Mouse (Mus musculus): Measurements from ENCODE around the gene Tlr9.

Tlr9 gene

DNA sequence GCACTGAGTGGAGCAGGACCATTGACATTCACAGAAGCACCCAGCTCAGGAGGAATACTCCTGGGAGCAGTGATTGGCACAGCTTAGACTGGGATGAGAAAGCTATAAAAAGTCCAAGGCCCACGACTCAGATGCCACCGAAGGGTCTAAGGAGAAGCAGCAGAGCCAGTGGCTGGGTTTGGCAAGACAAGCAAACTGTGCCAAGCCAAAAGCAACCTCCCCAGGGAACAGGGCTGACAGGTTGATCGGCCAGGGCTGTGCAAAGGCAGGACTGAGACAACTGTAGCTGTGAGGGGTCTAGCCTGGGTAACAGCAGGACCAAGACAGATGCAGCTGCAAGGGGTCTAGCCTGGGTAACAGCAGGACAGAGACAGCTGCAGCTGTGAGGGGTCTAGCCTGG is 10.6 kb downstream of the Tlr9 start:
- no peak for DNase-seq

GRCm38 (mm10) chr9:106233953-106234352 is 11.6 kb downstream of the Tlr9 start:
- DNase-seq, result no peak

GRCm38 (mm10) chr9:106235194-106235830 is 12.9 kb downstream of the Tlr9 start:
- DNase-seq, result no peak

DNA sequence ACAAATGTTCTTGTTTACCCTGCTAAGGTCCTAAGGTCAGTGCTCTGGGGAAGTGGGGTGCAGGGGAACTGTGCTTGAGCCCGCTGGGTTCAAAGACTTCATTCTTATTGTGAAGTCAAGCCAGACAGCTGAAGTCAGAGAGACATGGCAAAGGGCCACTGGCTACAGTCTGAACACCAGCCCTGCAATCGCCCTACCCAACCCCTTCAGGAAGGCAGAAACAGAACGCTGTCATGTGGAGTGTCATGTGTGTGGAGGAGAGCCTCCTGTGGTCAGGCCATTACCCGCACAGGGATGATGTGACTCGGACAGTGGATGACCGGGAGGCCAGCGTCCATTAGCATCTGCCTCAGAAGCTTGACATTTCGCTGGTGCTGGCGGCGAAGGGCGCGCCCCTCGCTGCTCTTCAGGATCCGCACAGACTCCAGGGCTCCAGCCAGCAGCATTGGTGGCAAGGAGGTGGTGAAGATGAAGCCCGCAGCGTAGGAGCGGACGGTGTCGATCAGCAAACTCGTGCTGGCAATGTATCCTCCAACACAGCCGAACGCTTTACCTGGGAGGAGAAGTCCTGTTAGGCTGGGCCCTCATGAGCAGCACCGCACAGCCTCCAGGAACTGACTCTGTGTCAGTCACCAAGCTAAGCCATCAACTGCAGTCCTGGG is 13.9 kb downstream of the Tlr9 start:
- DNase-seq, result no peak

GRCm38 (mm10) chr9:106236818-106237211 is 14.4 kb downstream of the Tlr9 start:
- no peak for DNase-seq

DNA sequence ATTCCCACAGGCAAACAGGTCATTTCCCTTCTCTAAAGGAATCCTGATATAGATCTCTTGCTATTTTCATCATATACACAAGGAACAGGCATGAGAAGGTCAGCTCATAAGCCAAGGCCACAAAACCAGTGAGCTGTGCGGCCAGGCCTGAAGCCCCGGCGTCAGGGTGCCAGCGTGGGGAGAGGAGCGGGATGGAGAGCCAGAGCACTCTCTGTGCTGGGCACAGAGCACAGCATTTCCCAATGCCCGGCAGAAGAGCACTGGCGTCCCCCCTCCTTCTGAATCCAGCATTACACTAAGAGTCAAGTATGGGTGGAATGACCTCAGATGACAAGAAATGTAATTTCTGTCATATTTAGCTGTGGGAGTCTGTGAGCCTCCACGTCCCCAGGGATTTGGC is 15.0 kb downstream of the Tlr9 start:
- no peak for DNase-seq

GRCm38 (mm10) chr9:106237878-106238277 is 15.5 kb downstream of the Tlr9 start:
- no peak for DNase-seq

- no peak for DNase-seq
Observed at GRCm38 (mm10) chr9:106241541-106242164, 19.3 kb downstream of the Tlr9 start.

- DNase-seq, result peak; percentile 79 to 86
Observed at GRCm38 (mm10) chr9:106242813-106243488, 20.6 kb downstream of the Tlr9 start.

DNA sequence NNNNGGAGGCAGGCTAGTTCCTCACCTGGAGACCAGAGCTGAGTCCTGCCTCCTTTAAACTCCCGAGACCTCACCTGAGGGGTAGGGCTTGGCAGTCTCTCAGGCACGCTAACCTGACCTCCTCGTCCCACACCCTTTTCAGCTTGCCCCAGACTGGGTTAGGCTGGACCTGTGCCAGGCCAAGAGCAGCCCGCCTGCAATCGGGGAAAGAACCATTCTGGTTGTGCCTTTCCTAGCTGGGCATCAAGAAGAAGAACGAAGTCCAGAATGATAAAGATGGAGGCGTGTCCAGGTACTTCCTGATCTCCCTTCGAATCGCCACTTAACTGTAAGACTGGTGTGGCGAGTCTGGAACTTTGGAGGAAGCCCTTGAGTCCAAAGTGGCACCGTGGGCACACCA is 27.2 kb downstream of the Tlr9 start:
- peak in 1 of 2 experiments; percentile 43 for DNase-seq

DNA sequence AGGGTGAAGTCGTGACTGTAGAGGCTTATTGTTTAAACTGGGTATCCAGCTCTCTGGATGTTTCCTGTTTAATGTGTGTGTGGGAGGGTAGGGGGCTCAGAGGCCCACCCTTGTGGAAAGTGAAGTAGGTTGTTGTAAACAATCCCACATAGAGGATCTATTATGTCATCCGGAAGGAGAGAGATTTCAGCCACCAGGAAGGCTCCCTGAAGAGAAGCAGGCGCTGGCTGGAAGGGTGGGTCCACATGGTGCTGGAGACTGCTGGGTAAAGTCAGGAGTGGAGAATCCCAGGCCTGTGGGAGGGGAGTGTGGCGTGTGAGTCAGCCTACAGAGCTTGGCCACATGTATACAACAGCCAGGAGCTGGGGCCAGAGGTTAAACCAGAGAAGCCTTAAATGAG is 27.8 kb downstream of the Tlr9 start:
- DNase-seq, result no peak

DNA sequence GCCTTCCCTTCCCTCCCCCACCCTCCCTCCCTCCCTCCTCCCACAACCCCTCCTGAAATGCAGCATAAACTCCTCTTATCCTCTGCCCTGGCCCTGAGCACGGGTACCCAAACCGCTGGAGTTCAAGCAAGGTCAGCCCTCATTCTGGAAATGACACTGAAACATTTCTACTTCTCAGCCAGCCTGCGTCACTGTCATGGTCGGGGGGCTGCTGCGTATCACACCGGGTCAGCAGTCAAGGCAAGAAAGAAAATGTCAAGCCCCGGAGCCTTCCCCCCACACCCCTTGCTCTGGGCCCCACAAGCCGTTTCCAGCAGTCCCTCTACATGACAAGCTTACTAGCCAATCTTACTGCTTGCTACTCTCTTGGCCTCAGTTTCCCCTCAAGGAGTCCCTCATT is 28.7 kb downstream of the Tlr9 start:
- DNase-seq, result no peak

GRCm38 (mm10) chr9:106254001-106254400 is 31.6 kb downstream of the Tlr9 start:
- DNase-seq, result no peak

GRCm38 (mm10) chr9:106258412-106258811 is 36.0 kb downstream of the Tlr9 start:
- no peak for DNase-seq

- no peak for DNase-seq
Observed at GRCm38 (mm10) chr9:106258990-106259389, 36.6 kb downstream of the Tlr9 start.

- no peak for DNase-seq
Observed at GRCm38 (mm10) chr9:106261058-106261457, 38.7 kb downstream of the Tlr9 start.

GRCm38 (mm10) chr9:106261491-106261890 is 39.1 kb downstream of the Tlr9 start:
- DNase-seq, result no peak

GRCm38 (mm10) chr9:106262075-106262474 is 39.7 kb downstream of the Tlr9 start:
- no peak for DNase-seq

DNA sequence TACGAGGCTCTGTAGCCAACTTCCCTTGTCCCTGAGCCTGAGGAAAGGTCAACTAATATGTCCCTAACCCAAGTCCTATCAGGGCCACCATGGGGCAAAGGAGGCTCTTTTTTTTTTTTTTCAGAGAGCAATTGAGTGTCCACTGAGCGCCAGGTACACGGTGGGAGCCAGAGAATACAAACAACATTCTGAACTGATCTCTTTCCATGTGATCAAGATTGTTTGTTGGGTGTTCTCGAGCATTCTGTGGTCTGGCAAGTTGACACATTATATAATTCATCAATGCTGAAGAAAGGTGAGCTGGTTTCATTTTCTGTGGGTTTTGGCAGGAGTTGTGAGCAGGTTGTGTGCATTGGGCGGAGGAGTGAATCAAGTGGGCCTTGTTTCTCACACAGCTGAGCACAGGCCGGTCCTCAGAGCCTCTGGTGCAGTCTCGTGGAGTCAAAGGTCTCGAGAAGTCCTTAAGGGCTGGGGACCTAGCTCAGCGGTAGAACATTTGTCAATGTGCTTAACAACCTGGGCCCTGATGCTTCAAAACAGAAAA is 41.1 kb downstream of the Tlr9 start:
- no peak for DNase-seq

GRCm38 (mm10) chr9:106265358-106266075 is 43.1 kb downstream of the Tlr9 start:
- no peak for DNase-seq

DNA sequence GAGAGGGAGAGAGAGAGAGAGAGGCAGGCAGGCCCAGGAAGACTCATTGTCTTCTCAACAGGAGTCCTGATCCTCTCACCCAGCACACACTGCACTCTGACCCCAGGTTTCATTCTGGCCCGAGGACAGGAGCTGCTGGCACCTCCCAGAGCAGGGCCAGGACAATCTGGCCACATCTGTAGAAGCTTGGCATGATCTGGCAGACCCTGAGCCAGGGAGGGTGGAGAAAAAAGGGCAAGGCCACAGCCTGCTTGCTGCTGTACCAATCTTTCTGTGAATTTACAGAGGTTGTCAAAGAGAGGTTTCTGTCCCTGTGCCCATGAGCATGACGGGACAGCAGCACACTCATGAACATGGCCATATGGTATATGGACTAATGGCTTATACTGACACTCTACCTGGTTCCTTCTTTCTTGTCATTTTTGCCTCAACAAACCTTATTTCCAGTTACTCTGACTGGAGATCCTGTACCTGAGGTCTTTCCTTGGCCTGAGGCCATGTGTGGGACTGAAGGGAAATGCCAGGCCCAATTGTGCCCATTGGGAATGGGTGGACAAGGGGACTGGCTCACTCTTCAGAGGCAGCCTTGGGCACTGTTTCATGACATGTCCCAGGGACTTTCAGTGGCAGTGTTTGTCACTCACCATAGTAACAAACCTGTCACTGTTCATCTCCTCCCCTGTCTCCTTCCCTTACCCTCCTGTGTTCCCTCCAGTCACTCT is 44.7 kb downstream of the Tlr9 start:
- DNase-seq, result no peak

DNA sequence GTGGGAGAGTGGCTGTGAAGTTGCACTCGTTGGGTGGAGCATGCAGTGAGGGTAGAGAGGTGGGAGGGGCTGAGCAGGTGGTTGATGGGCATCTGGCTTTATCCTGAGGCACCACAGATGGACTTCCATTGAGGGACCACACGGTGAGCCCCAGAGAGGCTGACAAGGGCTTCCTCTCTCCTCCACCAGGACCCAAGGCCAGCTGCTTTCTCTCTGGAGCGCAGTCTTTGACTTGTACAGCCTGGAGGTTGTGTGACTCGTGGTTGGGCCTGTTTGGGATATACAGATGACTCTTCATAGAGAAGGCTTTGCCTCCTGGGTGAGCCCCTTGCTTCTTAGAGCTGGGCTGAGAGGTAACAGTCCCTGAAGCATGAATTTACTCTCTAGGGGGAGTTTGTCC is 46.0 kb downstream of the Tlr9 start:
- DNase-seq, result no peak
